Mouse (Mus musculus) forebrain, embryonic 13.5 days (tissue): Measurements from ENCODE around the gene St6galnac3. TPM values are rescaled to one million over a fixed set of nuclear protein-coding genes. Genes with fewer than 3 reads are reported as not detected.

Source experiments
- ATAC-seq: fragments of 200-750 bp; cut with Nextera tagmentation; 2 replicates; pipeline ENCODE4 v1.8.0; 2017
- H3K27ac ChIP-seq: fragments of 300-500 bp; sonication (generic); 2 replicates; pipeline ENCODE4 v1.5.1; 2015; ENCODE audit warnings: inconsistent platforms, mild to moderate bottlenecking, moderate library complexity
- H3K27me3 ChIP-seq: fragments of 300-500 bp; sonication (generic); 2 replicates; pipeline ENCODE4 v1.6.1; 2015; ENCODE audit warnings: mild to moderate bottlenecking, inconsistent platforms
- H3K36me3 ChIP-seq: fragments of 300-500 bp; sonication (generic); 2 replicates; pipeline ENCODE4 v1.6.1; 2015; ENCODE audit warnings: mild to moderate bottlenecking, inconsistent platforms; ENCODE audit not compliant: poor library complexity, severe bottlenecking
- H3K4me1 ChIP-seq: fragments of 300-500 bp; sonication (generic); 2 replicates; pipeline ENCODE4 v1.6.1; 2015; ENCODE audit warnings: inconsistent platforms
- H3K4me2 ChIP-seq: fragments of 300-500 bp; sonication (generic); 2 replicates; pipeline ENCODE4 v1.6.1; 2015; ENCODE audit warnings: inconsistent platforms, mild to moderate bottlenecking, moderate library complexity
- H3K4me3 ChIP-seq: fragments of 300-500 bp; sonication (generic); 2 replicates; pipeline ENCODE4 v1.5.1; 2015; ENCODE audit warnings: mild to moderate bottlenecking, inconsistent platforms
- H3K9ac ChIP-seq: fragments of 300-500 bp; sonication (generic); 2 replicates; pipeline ENCODE4 v1.6.1; 2015; ENCODE audit warnings: mild to moderate bottlenecking, inconsistent platforms
- H3K9me3 ChIP-seq: fragments of 300-500 bp; sonication (generic); replicated peaks from 2 replicates; pipeline ENCODE4 v1.6.1; 2016; ENCODE audit warnings: inconsistent platforms
- WGBS: fragments of 180-500 bp; shearing (Covaris S2); methylation state at CpG from one replicate; pipeline ENCODE4 v1.1.7; 2015; 5-methylcytosine and 5-hydroxymethylcytosine counted together
- polyA plus RNA-seq: library from polyadenylated mRNA; unstranded; fragments of >200 nt; fragmentation: Nextera tagmentation; extraction: Ambion mirVana; gene quantifications from 2 replicates; pipeline ENCODE4 v1.2.1, GENCODE M21; 2015

Gene St6galnac3
- polyA plus RNA-seq, 1 experiment from 2014 or later: 20.7 TPM

- WGBS: 86% methylated on average over 9 of the region's 9 CpGs
- H3K4me3 ChIP-seq: no peak overlapping the region
- H3K4me1 ChIP-seq: peaks cover 47% of the 10 kb centered on the region
- H3K36me3 ChIP-seq: no peaks in the 10 kb centered on the region
- no peak overlapping the region for H3K4me2 ChIP-seq
- H3K27me3 ChIP-seq: no peaks in the 10 kb centered on the region
- no peak overlapping the region; the same call in 1 of the 2 replicates for H3K27ac ChIP-seq
- H3K9me3 ChIP-seq: no peaks in the 10 kb centered on the region
- H3K9ac ChIP-seq: no peak overlapping the region
- no peak for ATAC-seq
These were observed 62.2 kb downstream of the St6galnac3 start for GRCm38 (mm10) chr3:153662796-153663195.

GRCm38 (mm10) chr3:153661927-153662326 lies 63.0 kb downstream of the St6galnac3 start:
- no peak overlapping the region for H3K9ac ChIP-seq
- 59% methylated on average over 7 of the region's 7 CpGs for WGBS
- no peak for ATAC-seq

GRCm38 (mm10) chr3:153659575-153660168 lies 65.3 kb downstream of the St6galnac3 start:
- no peak overlapping the region for H3K27ac ChIP-seq
- H3K4me1 ChIP-seq: peaks cover 54% of the 10 kb centered on the region
- ATAC-seq: no peak; the same call in 1 of the 2 replicates
- no peak overlapping the region for H3K4me3 ChIP-seq
- H3K36me3 ChIP-seq: no peaks in the 10 kb centered on the region
- no peaks in the 10 kb centered on the region for H3K9me3 ChIP-seq
- WGBS: 40% methylated on average over 15 of the region's 15 CpGs
- no peaks in the 10 kb centered on the region for H3K27me3 ChIP-seq
- no peak overlapping the region for H3K4me2 ChIP-seq
- H3K9ac ChIP-seq: no peak overlapping the region

More at GRCm38 (mm10) chr3:153661927-153662326, 63.0 kb downstream of the St6galnac3 start:
- Histone ChIP-seq H3K4me3 (no peak overlapping the region), H3K4me1 (peaks cover 56% of the 10 kb centered on the region), H3K27me3 (no peaks in the 10 kb centered on the region), H3K9me3 (no peaks in the 10 kb centered on the region), H3K36me3 (no peaks in the 10 kb centered on the region), H3K27ac (no peak overlapping the region), H3K4me2 (no peak overlapping the region)

- H3K9me3 ChIP-seq: no peaks in the 10 kb centered on the region
- no peak overlapping the region for H3K4me2 ChIP-seq
- 73% methylated on average over 22 of the region's 22 CpGs for WGBS
- no peaks in the 10 kb centered on the region for H3K27me3 ChIP-seq
- no peak overlapping the region for H3K9ac ChIP-seq
- peak; percentile 53 for ATAC-seq
- H3K4me1 ChIP-seq: peaks cover 47% of the 10 kb centered on the region
- H3K36me3 ChIP-seq: no peaks in the 10 kb centered on the region
- no peak overlapping the region for H3K4me3 ChIP-seq
- H3K27ac ChIP-seq: no peak overlapping the region
These were observed 66.8 kb downstream of the St6galnac3 start for GRCm38 (mm10) chr3:153658051-153658777.

- Histone ChIP-seq H3K36me3 (no peaks in the 10 kb centered on the region), H3K27me3 (no peaks in the 10 kb centered on the region), H3K4me1 (peaks cover 38% of the 10 kb centered on the region), H3K9ac (no peak overlapping the region), H3K4me2 (no peak overlapping the region), H3K9me3 (no peaks in the 10 kb centered on the region), H3K4me3 (no peak overlapping the region), H3K27ac (no peak overlapping the region)
- 0 out of 2 replicates have a peak, but pooled peaks have one; percentile 13 for ATAC-seq
- 29% methylated on average over 9 of the region's 9 CpGs for whole genome bisulfite sequencing
These were observed 69.9 kb downstream of the St6galnac3 start for GRCm38 (mm10) chr3:153655071-153655470.

- Histone ChIP-seq H3K4me3 (no peak overlapping the region), H3K4me2 (no peak overlapping the region)
These were observed 72.1 kb downstream of the St6galnac3 start for GRCm38 (mm10) chr3:153652850-153653249.

GRCm38 (mm10) chr3:153648713-153649112 lies 76.3 kb downstream of the St6galnac3 start:
- Histone ChIP-seq H3K4me1 (peaks cover 25% of the 10 kb centered on the region), H3K36me3 (no peaks in the 10 kb centered on the region), H3K9me3 (no peaks in the 10 kb centered on the region), H3K27ac (0 out of 2 replicates have a peak overlapping the region, but pooled peaks have one; percentile 25), H3K9ac (no peak overlapping the region), H3K4me3 (no peak overlapping the region), H3K27me3 (no peaks in the 10 kb centered on the region), H3K4me2 (no peak overlapping the region)
- WGBS: 32% methylated on average over 8 of the region's 8 CpGs
- no peak for ATAC-seq

More at GRCm38 (mm10) chr3:153652850-153653249, 72.1 kb downstream of the St6galnac3 start:
- no peak for ATAC-seq
- Histone ChIP-seq H3K9me3 (no peaks in the 10 kb centered on the region), H3K9ac (no peak overlapping the region), H3K36me3 (no peaks in the 10 kb centered on the region), H3K27me3 (no peaks in the 10 kb centered on the region), H3K4me1 (peaks cover 32% of the 10 kb centered on the region), H3K27ac (no peak overlapping the region)
- WGBS: 85% methylated on average over 3 of the region's 3 CpGs

GRCm38 (mm10) chr3:153645803-153646202 lies 79.2 kb downstream of the St6galnac3 start:
- WGBS: 62% methylated on average over 7 of the region's 7 CpGs
- no peak overlapping the region for H3K4me3 ChIP-seq
- no peaks in the 10 kb centered on the region for H3K9me3 ChIP-seq
- no peak overlapping the region for H3K9ac ChIP-seq
- no peak overlapping the region for H3K27ac ChIP-seq
- ATAC-seq: no peak
- peaks cover 20% of the 10 kb centered on the region; the same call in 1 of the 2 replicates for H3K4me1 ChIP-seq
- no peaks in the 10 kb centered on the region for H3K36me3 ChIP-seq
- no peak overlapping the region for H3K4me2 ChIP-seq
- no peaks in the 10 kb centered on the region for H3K27me3 ChIP-seq

GRCm38 (mm10) chr3:153643822-153644519 lies 81.0 kb downstream of the St6galnac3 start:
- no peak overlapping the region for H3K4me2 ChIP-seq
- H3K36me3 ChIP-seq: no peaks in the 10 kb centered on the region
- no peaks in the 10 kb centered on the region for H3K27me3 ChIP-seq
- no peak overlapping the region for H3K27ac ChIP-seq
- peaks cover 18% of the 10 kb centered on the region; the same call in 1 of the 2 replicates for H3K4me1 ChIP-seq
- no peak overlapping the region for H3K9ac ChIP-seq
- H3K9me3 ChIP-seq: no peaks in the 10 kb centered on the region
- H3K4me3 ChIP-seq: no peak overlapping the region
- WGBS: 78% methylated on average over 20 of the region's 20 CpGs
- ATAC-seq: no peak

GRCm38 (mm10) chr3:153642826-153643225 lies 82.1 kb downstream of the St6galnac3 start:
- H3K36me3 ChIP-seq: no peaks in the 10 kb centered on the region
- H3K27me3 ChIP-seq: no peaks in the 10 kb centered on the region
- 92% methylated on average over 14 of the region's 14 CpGs for WGBS
- no peak overlapping the region for H3K4me3 ChIP-seq
- no peak overlapping the region for H3K27ac ChIP-seq
- peaks cover 14% of the 10 kb centered on the region; the same call in 1 of the 2 replicates for H3K4me1 ChIP-seq
- no peak overlapping the region for H3K4me2 ChIP-seq
- no peak for ATAC-seq
- no peak overlapping the region for H3K9ac ChIP-seq
- no peaks in the 10 kb centered on the region for H3K9me3 ChIP-seq

- no peaks in the 10 kb centered on the region for H3K36me3 ChIP-seq
- H3K27me3 ChIP-seq: no peaks in the 10 kb centered on the region
- 0 out of 2 replicates have a peak, but pooled peaks have one; percentile 37 for ATAC-seq
- 68% methylated on average over 5 of the region's 5 CpGs for WGBS
- H3K4me1 ChIP-seq: peaks cover 15% of the 10 kb centered on the region; the same call in 1 of the 2 replicates
- H3K4me3 ChIP-seq: no peak overlapping the region
- H3K9me3 ChIP-seq: no peaks in the 10 kb centered on the region
- no peak overlapping the region for H3K4me2 ChIP-seq
- H3K27ac ChIP-seq: no peak overlapping the region
- H3K9ac ChIP-seq: no peak overlapping the region
These were observed 83.2 kb downstream of the St6galnac3 start for GRCm38 (mm10) chr3:153641805-153642204.

- H3K27me3 ChIP-seq: no peaks in the 10 kb centered on the region
- no peak overlapping the region for H3K9ac ChIP-seq
- no CpG with 5 or more reads among the region's 1 CpGs for WGBS
- peaks cover 16% of the 10 kb centered on the region; the same call in 1 of the 2 replicates for H3K4me1 ChIP-seq
- ATAC-seq: no peak
- H3K36me3 ChIP-seq: no peaks in the 10 kb centered on the region
- no peak overlapping the region for H3K4me3 ChIP-seq
- H3K27ac ChIP-seq: no peak overlapping the region
- H3K9me3 ChIP-seq: no peaks in the 10 kb centered on the region
- no peak overlapping the region for H3K4me2 ChIP-seq
These were observed 87.6 kb downstream of the St6galnac3 start for GRCm38 (mm10) chr3:153637336-153637735.
